Mouse (Mus musculus): ENCODE results near the gene Igflr1. TPM values are rescaled to one million over a fixed set of nuclear protein-coding genes. Genes with fewer than 3 reads are reported as not detected.

Igflr1 gene
- polyA plus RNA-seq (2015; fragmentation: Nextera tagmentation; extraction: Ambion mirVana): 4.8 and 6.0 TPM in 2 replicates

- Histone ChIP-seq H3K9me3 (no peaks in the 10 kb centered on the region), H3K4me2 (peak within 1 kb of the TSS; percentile 88), H3K4me3 (peak within 1 kb of the TSS; percentile 87; the same call in 1 of the 2 replicates), H3K9ac (0 out of 2 replicates have a peak within 1 kb of the TSS, but pooled peaks have one; percentile 88), H3K27me3 (no peaks in the 10 kb centered on the region), H3K36me3 (peaks cover 50% of the 10 kb centered on the region), H3K27ac (replicated peaks) (no peak within 1 kb of the TSS), H3K4me1 (replicated peaks) (peaks cover 21% of the 10 kb centered on the region)
- 96% methylated on average over 12 of the region's 12 CpGs for WGBS
- no peak for ATAC-seq (ENCODE audit: low read depth)
Observed at GRCm38 (mm10) chr7:30564970-30565571, at the start of gene Igflr1. TSS of gene Igflr1 (plus strand) at chr7:30565427.

DNA sequence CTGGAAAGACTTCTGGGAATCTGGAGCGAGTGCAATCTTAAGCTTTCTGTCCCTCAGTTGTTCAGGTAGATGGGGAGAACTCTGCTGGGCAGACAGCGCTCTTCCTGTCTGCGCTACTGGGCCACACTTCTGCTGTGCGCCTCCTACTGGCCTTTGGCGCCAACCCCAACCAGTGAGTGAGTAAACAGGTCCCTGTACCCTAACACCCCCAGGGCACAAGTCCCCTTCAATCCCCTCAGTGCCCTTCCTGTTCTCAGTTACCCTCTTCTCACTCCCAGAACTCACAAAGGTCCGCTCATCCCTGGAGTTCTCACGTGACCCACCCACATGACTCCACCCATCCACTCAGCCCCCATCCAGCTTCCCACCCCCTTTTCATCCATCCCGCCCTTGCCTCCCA lies 46.9 kb upstream of the Igflr1 start:
- Histone ChIP-seq H3K4me3 (no peak overlapping the region), H3K27ac (replicated peaks) (no peak overlapping the region), H3K27me3 (no peaks in the 10 kb centered on the region), H3K4me1 (replicated peaks) (no peaks in the 10 kb centered on the region), H3K36me3 (peaks cover 12% of the 10 kb centered on the region), H3K9ac (no peak overlapping the region), H3K9me3 (no peaks in the 10 kb centered on the region), H3K4me2 (no peak overlapping the region)
- ATAC-seq (ENCODE audit: low read depth): no peak
- 40% methylated on average over 8 of the region's 8 CpGs for WGBS

DNA sequence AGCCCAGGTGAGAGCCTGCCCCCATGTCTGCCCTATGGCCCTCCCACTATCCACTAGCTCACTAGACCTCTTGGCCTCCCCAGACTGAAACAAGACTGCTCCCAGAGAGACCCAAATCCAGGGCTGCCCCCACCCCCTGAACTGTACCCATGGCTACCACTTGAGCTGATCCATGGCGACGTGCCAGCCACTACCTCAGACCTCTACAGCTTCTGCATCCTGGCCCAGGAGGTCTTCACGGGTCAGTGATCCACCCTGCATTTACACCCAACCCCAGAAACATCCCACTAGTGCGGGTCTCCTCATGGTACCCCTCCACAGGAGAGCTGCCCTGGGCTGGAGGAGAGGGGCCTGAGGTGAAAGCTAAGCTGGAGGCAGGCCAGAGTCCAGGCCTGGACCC lies 44.8 kb upstream of the Igflr1 start:
- 73% methylated on average over 4 of the region's 4 CpGs for WGBS
- 0 out of 2 replicates have a peak, but pooled peaks have one; percentile 1 for ATAC-seq (ENCODE audit: low read depth)
- peak overlapping the region; percentile 18; the same call in 1 of the 2 replicates for H3K27ac ChIP-seq (replicated peaks)

DNA sequence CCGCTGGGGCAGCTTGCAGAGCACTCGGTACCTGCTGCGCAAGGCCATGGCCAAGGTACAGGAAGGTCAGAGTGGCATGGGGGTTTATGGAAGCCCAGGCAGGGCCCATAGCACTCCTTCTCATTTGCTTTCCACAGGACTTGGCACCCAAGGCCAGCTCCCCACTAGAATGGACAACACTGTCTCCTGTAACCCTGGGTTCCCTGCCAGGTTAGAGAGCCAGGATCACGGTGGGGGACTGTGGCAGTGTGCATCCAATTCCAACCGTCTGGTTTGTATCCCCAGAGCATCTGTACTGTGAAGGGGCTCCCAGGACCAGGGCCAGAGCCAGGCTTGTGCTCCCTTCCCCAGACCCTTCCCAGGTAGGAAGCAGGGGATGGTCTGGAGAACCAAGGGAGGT lies 44.4 kb upstream of the Igflr1 start:
- Histone ChIP-seq H3K4me1 (replicated peaks) (no peaks in the 10 kb centered on the region), H3K4me3 (no peak overlapping the region), H3K4me2 (no peak overlapping the region), H3K36me3 (peaks cover 36% of the 10 kb centered on the region), H3K9ac (no peak overlapping the region), H3K27me3 (no peaks in the 10 kb centered on the region), H3K9me3 (no peaks in the 10 kb centered on the region), H3K27ac (replicated peaks) (peak overlapping the region; percentile 18; the same call in 1 of the 2 replicates)
- WGBS: 82% methylated on average over 5 of the region's 5 CpGs
- no peak for ATAC-seq (ENCODE audit: low read depth)

More for the DNA sequence above, 44.8 kb upstream of the Igflr1 start:
- H3K4me2 ChIP-seq: no peak overlapping the region
- H3K9ac ChIP-seq: no peak overlapping the region
- no peaks in the 10 kb centered on the region for H3K4me1 ChIP-seq (replicated peaks)
- no peak overlapping the region for H3K4me3 ChIP-seq
- H3K27me3 ChIP-seq: no peaks in the 10 kb centered on the region
- peaks cover 32% of the 10 kb centered on the region for H3K36me3 ChIP-seq
- no peaks in the 10 kb centered on the region for H3K9me3 ChIP-seq

GRCm38 (mm10) chr7:30522871-30523270 lies 42.4 kb upstream of the Igflr1 start:
- Histone ChIP-seq H3K4me1 (replicated peaks) (peaks cover 9% of the 10 kb centered on the region), H3K36me3 (peaks cover 56% of the 10 kb centered on the region), H3K27me3 (no peaks in the 10 kb centered on the region), H3K27ac (replicated peaks) (no peak overlapping the region), H3K4me3 (no peak overlapping the region), H3K9me3 (no peaks in the 10 kb centered on the region), H3K4me2 (no peak overlapping the region), H3K9ac (no peak overlapping the region)
- 87% methylated on average over 10 of the region's 10 CpGs for WGBS
- no peak for ATAC-seq (ENCODE audit: low read depth)

- no peak overlapping the region for H3K9ac ChIP-seq
- WGBS: 80% methylated on average over 6 of the region's 6 CpGs
- ATAC-seq (ENCODE audit: low read depth): no peak
- no peak overlapping the region for H3K27ac ChIP-seq (replicated peaks)
- no peak overlapping the region for H3K4me2 ChIP-seq
- no peaks in the 10 kb centered on the region for H3K9me3 ChIP-seq
- peaks cover 73% of the 10 kb centered on the region for H3K36me3 ChIP-seq
- H3K27me3 ChIP-seq: no peaks in the 10 kb centered on the region
- peaks cover 9% of the 10 kb centered on the region for H3K4me1 ChIP-seq (replicated peaks)
- H3K4me3 ChIP-seq: no peak overlapping the region
Observed at GRCm38 (mm10) chr7:30524487-30524886, 40.7 kb upstream of the Igflr1 start.

DNA sequence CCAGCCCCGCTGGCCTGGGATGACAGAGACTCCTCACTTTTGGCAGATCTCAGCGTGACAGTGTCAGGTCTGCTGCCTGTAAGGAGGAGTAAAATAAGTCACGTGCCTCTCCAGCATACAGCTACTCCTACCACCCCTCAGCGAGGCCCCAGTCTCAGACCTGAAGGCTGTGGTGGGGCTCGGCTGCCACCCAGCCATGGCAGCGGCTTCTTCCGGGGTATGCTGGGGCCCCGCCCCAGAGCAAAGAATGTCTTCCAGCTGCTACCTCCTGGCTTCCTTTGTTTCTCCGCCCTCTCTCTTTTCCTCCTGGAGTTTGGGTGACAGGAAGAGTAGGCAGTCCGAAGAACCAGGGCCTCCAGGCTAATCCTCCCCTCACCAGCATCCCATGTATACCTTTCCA lies 39.3 kb upstream of the Igflr1 start:
- no peak for ATAC-seq (ENCODE audit: low read depth)
- Histone ChIP-seq H3K9ac (no peak overlapping the region), H3K4me1 (replicated peaks) (peaks cover 14% of the 10 kb centered on the region), H3K27me3 (no peaks in the 10 kb centered on the region), H3K9me3 (no peaks in the 10 kb centered on the region), H3K36me3 (peaks cover 87% of the 10 kb centered on the region), H3K4me2 (no peak overlapping the region), H3K27ac (replicated peaks) (no peak overlapping the region), H3K4me3 (no peak overlapping the region)
- WGBS: 32% methylated on average over 10 of the region's 10 CpGs

DNA sequence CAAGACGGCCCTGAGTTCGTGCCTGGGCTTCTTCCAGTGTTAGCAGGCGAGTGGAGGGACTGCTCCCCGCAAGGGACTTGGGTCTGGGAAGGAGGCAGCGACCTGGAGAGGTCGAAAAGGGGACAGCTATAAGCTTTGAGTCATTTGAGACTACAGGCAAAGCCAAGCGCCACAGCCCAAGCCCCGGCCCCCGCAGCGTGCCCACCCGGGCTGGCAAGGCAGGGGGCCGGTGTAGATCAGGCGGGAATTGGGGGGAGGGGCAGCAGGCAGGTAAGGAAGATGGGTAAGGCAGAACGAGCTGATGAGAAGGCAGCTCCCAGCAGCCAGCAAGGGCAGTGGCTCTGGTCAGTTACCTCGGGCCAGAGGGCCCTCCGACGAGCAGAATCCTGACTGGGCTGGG lies 38.8 kb upstream of the Igflr1 start:
- no peaks in the 10 kb centered on the region for H3K27me3 ChIP-seq
- no peak overlapping the region for H3K4me3 ChIP-seq
- ATAC-seq (ENCODE audit: low read depth): no peak
- no peak overlapping the region for H3K27ac ChIP-seq (replicated peaks)
- H3K36me3 ChIP-seq: peaks cover 92% of the 10 kb centered on the region
- 24% methylated on average over 17 of the region's 17 CpGs for WGBS
- no peaks in the 10 kb centered on the region for H3K9me3 ChIP-seq
- H3K9ac ChIP-seq: no peak overlapping the region
- 0 out of 2 replicates have a peak overlapping the region, but pooled peaks have one; percentile 1 for H3K4me2 ChIP-seq
- H3K4me1 ChIP-seq (replicated peaks): peaks cover 18% of the 10 kb centered on the region

- Histone ChIP-seq H3K9me3 (no peaks in the 10 kb centered on the region), H3K4me3 (no peak overlapping the region), H3K36me3 (peaks cover 97% of the 10 kb centered on the region), H3K27ac (replicated peaks) (no peak overlapping the region), H3K9ac (no peak overlapping the region), H3K4me2 (no peak overlapping the region), H3K4me1 (replicated peaks) (peaks cover 24% of the 10 kb centered on the region), H3K27me3 (no peaks in the 10 kb centered on the region)
- WGBS: 81% methylated on average over 14 of the region's 14 CpGs
- ATAC-seq (ENCODE audit: low read depth): no peak
Observed at GRCm38 (mm10) chr7:30526981-30527380, 38.2 kb upstream of the Igflr1 start.

- Histone ChIP-seq H3K36me3 (peaks cover 62% of the 10 kb centered on the region), H3K9me3 (no peaks in the 10 kb centered on the region), H3K4me1 (replicated peaks) (peaks cover 50% of the 10 kb centered on the region), H3K27me3 (no peaks in the 10 kb centered on the region), H3K9ac (peak overlapping the region; percentile 95), H3K4me2 (peak overlapping the region; percentile 72), H3K4me3 (peak overlapping the region; percentile 13), H3K27ac (replicated peaks) (no peak overlapping the region)
- WGBS: 82% methylated on average over 9 of the region's 9 CpGs
- ATAC-seq (ENCODE audit: low read depth): no peak
Observed at GRCm38 (mm10) chr7:30531291-30531815, 33.9 kb upstream of the Igflr1 start.

GRCm38 (mm10) chr7:30532931-30533330 lies 32.3 kb upstream of the Igflr1 start:
- WGBS: 12% methylated on average over 8 of the region's 8 CpGs
- H3K36me3 ChIP-seq: peaks cover 47% of the 10 kb centered on the region

DNA sequence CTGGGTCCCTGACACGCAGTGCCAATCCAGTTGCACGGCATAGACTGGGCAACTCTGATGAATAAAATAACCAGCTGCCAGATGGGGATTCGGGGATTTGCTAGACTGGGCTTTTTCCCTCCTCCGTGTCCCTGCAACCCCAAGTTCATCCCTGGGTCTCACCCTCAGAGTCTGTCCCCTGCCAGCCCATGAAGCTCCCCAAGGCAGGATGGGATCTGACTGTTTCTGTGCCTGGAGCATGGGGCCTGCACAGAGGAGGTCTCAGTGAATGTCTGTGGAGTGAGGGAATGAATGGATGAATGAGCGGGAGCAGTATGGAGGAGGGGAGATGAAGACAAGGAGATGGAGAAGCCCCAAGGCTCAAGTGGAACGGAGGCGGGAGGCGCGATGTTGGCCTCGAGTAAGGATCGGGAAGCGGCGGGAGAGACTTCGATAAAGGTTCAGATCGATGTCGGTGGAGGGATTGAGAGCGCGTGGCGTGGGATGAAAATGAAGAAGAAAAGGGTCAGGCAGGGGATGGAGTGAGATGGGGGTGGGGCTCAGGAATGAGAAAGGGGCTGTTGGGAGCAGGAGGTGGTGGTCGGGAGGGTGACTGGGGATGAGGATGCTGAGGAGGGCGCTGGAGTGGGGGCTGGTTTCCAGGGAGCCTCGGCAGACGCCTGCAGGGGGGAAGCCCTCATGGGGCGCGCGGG lies 31.1 kb upstream of the Igflr1 start:
- 3% methylated on average over 26 of the region's 26 CpGs for WGBS
- no peaks in the 10 kb centered on the region for H3K9me3 ChIP-seq
- peak overlapping the region; percentile 95 for H3K9ac ChIP-seq
- H3K4me3 ChIP-seq: peak overlapping the region; percentile 72
- no peaks in the 10 kb centered on the region for H3K27me3 ChIP-seq
- peaks cover 35% of the 10 kb centered on the region for H3K36me3 ChIP-seq
- peaks cover 44% of the 10 kb centered on the region for H3K4me1 ChIP-seq (replicated peaks)
- peak overlapping the region; percentile 72 for H3K4me2 ChIP-seq
- peak; percentile 60 for ATAC-seq (ENCODE audit: low read depth)
- H3K27ac ChIP-seq (replicated peaks): peak overlapping the region; percentile 92

More at GRCm38 (mm10) chr7:30532931-30533330, 32.3 kb upstream of the Igflr1 start:
- Histone ChIP-seq H3K27ac (replicated peaks) (peak overlapping the region; percentile 92), H3K9ac (peak overlapping the region; percentile 95), H3K4me2 (peak overlapping the region; percentile 72), H3K27me3 (no peaks in the 10 kb centered on the region), H3K4me1 (replicated peaks) (peaks cover 44% of the 10 kb centered on the region), H3K9me3 (no peaks in the 10 kb centered on the region), H3K4me3 (peak overlapping the region; percentile 72)
- no peak for ATAC-seq (ENCODE audit: low read depth)
